In the genomic region with DNA sequence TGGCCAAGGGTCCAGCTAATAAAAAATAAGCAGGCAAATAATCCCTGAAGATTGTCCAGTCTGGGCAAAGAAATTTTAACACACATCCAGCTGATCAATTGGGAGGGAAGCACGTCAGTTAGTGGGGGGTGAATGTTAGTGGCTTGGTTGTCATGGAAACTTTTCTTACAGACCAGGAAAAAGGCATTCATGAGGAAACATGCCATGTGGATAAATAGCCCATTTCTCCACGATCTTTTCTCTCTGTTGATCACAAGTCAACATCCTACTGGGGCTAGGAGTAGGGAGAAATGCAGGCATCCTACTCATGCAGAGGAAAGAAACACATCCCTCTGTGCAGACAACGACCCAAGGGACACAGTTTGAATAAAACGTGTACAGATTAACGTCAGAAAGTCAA, we compare ENCODE assay signal across 22 mouse cellular contexts.
DNase-seq lines count a peak whose midpoint lies in the region; ATAC-seq and TF ChIP-seq lines count a peak whose summit lies in the region.
"Had no signal": no experiment of that assay in that cellular context is flagged by ENCODE, and none has a peak within 500 bp of the region (broad histone marks: within the 10 kb centered on the region; RNA-seq: fewer than 3 reads in every experiment).

No protein-coding gene starts in this region.

- H3K4me2 ChIP-seq in hindbrain, embryonic 11.5 days (replicated peaks; ENCODE audit: low read depth, low read length): no peak overlapping the region
- H3K4me2 ChIP-seq in midbrain, postnatal 0 days (ENCODE audit: low read depth, low read length, poor library complexity, severe bottlenecking): no peak overlapping the region
- H3K4me2 ChIP-seq in midbrain, embryonic 13.5 days (replicated peaks): no peak overlapping the region
- H3K4me2 ChIP-seq in liver, embryonic 12.5 days: no peak overlapping the region
- H3K4me2 ChIP-seq: embryonic facial prominence, embryonic 15.5 days; heart, embryonic 11.5 days; intestine, embryonic 15.5 days had no signal

- ATAC-seq in hindbrain, embryonic 11.5 days (ENCODE audit: low FRiP score): peak; percentile 75
- ATAC-seq in midbrain, postnatal 0 days (ENCODE audit: low FRiP score): no peak
- no peak for ATAC-seq in midbrain, embryonic 13.5 days
- ATAC-seq in monocyte, adult 5-6 weeks (replicated peaks; ENCODE audit: insufficient number of reproducible peaks, low FRiP score, low TSS enrichment, poor library complexity, severe bottlenecking): no peak
- ATAC-seq in liver, embryonic 12.5 days: no peak
- ATAC-seq: intestine, embryonic 15.5 days; Patski had no signal

- no peaks in the 10 kb centered on the region for H3K9me3 ChIP-seq in hindbrain, embryonic 11.5 days (ENCODE audit: control insufficient read depth, low read length)
- H3K9me3 ChIP-seq in hindbrain, embryonic 10.5 days: no peaks in the 10 kb centered on the region
- H3K9me3 ChIP-seq in midbrain, postnatal 0 days (ENCODE audit: low read length): no peaks in the 10 kb centered on the region
- H3K9me3 ChIP-seq in midbrain, embryonic 13.5 days: no peaks in the 10 kb centered on the region
- H3K9me3 ChIP-seq in liver, embryonic 12.5 days (replicated peaks): no peaks in the 10 kb centered on the region
- H3K9me3 ChIP-seq: embryonic facial prominence, embryonic 15.5 days; intestine, embryonic 15.5 days; limb, embryonic 10.5 days had no signal

- H3K27me3 ChIP-seq in hindbrain, embryonic 11.5 days (ENCODE audit: control insufficient read depth, insufficient read depth, low read length): no peaks in the 10 kb centered on the region
- H3K27me3 ChIP-seq in hindbrain, embryonic 10.5 days (ENCODE audit: insufficient read depth, poor library complexity, severe bottlenecking): no peaks in the 10 kb centered on the region
- H3K27me3 ChIP-seq in midbrain, postnatal 0 days (ENCODE audit: insufficient read depth, low read length): no peaks in the 10 kb centered on the region
- H3K27me3 ChIP-seq in midbrain, embryonic 13.5 days: no peaks in the 10 kb centered on the region
- H3K27me3 ChIP-seq in liver, embryonic 12.5 days (replicated peaks): no peaks in the 10 kb centered on the region
- H3K27me3 ChIP-seq: embryonic facial prominence, embryonic 15.5 days; intestine, embryonic 15.5 days; Patski had no signal

- no peak overlapping the region for H3K9ac ChIP-seq in hindbrain, embryonic 11.5 days (ENCODE audit: low read depth, low read length)
- H3K9ac ChIP-seq in midbrain, postnatal 0 days (replicated peaks; ENCODE audit: low read length, poor library complexity, severe bottlenecking): no peak overlapping the region
- H3K9ac ChIP-seq in midbrain, embryonic 13.5 days (replicated peaks): no peak overlapping the region
- H3K9ac ChIP-seq in liver, embryonic 12.5 days: no peak overlapping the region
- H3K9ac ChIP-seq: embryonic facial prominence, embryonic 15.5 days; intestine, embryonic 15.5 days had no signal

- no peaks in the 10 kb centered on the region for H3K36me3 ChIP-seq in hindbrain, embryonic 11.5 days (ENCODE audit: control insufficient read depth, insufficient read depth, low read length)
- H3K36me3 ChIP-seq in hindbrain, embryonic 10.5 days: no peaks in the 10 kb centered on the region
- no peaks in the 10 kb centered on the region for H3K36me3 ChIP-seq in midbrain, postnatal 0 days (ENCODE audit: insufficient read depth, low read length)
- no peaks in the 10 kb centered on the region for H3K36me3 ChIP-seq in midbrain, embryonic 13.5 days
- no peaks in the 10 kb centered on the region for H3K36me3 ChIP-seq in liver, embryonic 12.5 days
- H3K36me3 ChIP-seq: embryonic facial prominence, embryonic 15.5 days; G1E; intestine, embryonic 15.5 days; limb, embryonic 10.5 days had no signal

- WGBS in hindbrain, embryonic 11.5 days: 32% methylated on average over 5 of the region's 5 CpGs
- 38% methylated on average over 5 of the region's 5 CpGs for WGBS in hindbrain, embryonic 10.5 days
- 10% methylated on average over 5 of the region's 5 CpGs for WGBS in midbrain, postnatal 0 days
- 13% methylated on average over 5 of the region's 5 CpGs for WGBS in midbrain, embryonic 13.5 days
- 37% methylated on average over 5 of the region's 5 CpGs for WGBS in liver, embryonic 12.5 days (ENCODE audit: insufficient replicate concordance)

- DNase-seq in hindbrain, embryonic 11.5 days (ENCODE audit: low spot score): peak; percentile 33
- DNase-seq in hindbrain, embryonic 10.5 days (ENCODE audit: low spot score): no peak
- DNase-seq in midbrain, postnatal 0 days (ENCODE audit: low spot score): peak; percentile 59
- peak; percentile 43 for DNase-seq in embryo, embryonic 10.5 days (ENCODE audit: low spot score)
- DNase-seq: B cell, adult 2 months; cerebellum, adult 18-20 months; cerebellum, postnatal 14 days; gastrocnemius, adult 2 months; kidney, adult 8-10 months; kidney, postnatal 14 days; liver; lung, postnatal 4 days; thymus, postnatal 14 days had no signal

- H3K4me1 ChIP-seq in hindbrain, embryonic 11.5 days (replicated peaks; ENCODE audit: control insufficient read depth, insufficient read depth, low read length): no peaks in the 10 kb centered on the region
- peaks cover 9% of the 10 kb centered on the region for H3K4me1 ChIP-seq in hindbrain, embryonic 10.5 days (replicated peaks)
- H3K4me1 ChIP-seq in midbrain, postnatal 0 days (ENCODE audit: insufficient read depth, low read length): no peaks in the 10 kb centered on the region
- peaks cover 5% of the 10 kb centered on the region for H3K4me1 ChIP-seq in midbrain, embryonic 13.5 days (replicated peaks)
- H3K4me1 ChIP-seq in liver, embryonic 12.5 days: no peaks in the 10 kb centered on the region
- H3K4me1 ChIP-seq: embryonic facial prominence, embryonic 15.5 days; intestine, embryonic 15.5 days; limb, embryonic 10.5 days had no signal

- H3K4me3 ChIP-seq in hindbrain, embryonic 11.5 days (ENCODE audit: low read depth, low read length): no peak overlapping the region
- no peak overlapping the region for H3K4me3 ChIP-seq in hindbrain, embryonic 10.5 days
- no peak overlapping the region for H3K4me3 ChIP-seq in midbrain, postnatal 0 days (ENCODE audit: low read depth, low read length)
- H3K4me3 ChIP-seq in midbrain, embryonic 13.5 days (replicated peaks): no peak overlapping the region
- no peak overlapping the region for H3K4me3 ChIP-seq in liver, embryonic 12.5 days
- H3K4me3 ChIP-seq: embryonic facial prominence, embryonic 15.5 days; gastrocnemius, adult 2 months; intestine, embryonic 15.5 days; limb, embryonic 10.5 days had no signal

- no peak for TF ChIP-seq CTCF in midbrain, postnatal 0 days (IDR thresholded peaks at IDR 0.05)

- H3K27ac ChIP-seq in hindbrain, embryonic 11.5 days (ENCODE audit: low read depth, low read length): no peak overlapping the region
- H3K27ac ChIP-seq in hindbrain, embryonic 10.5 days: no peak overlapping the region
- no peak overlapping the region for H3K27ac ChIP-seq in midbrain, postnatal 0 days (ENCODE audit: low read depth, low read length)
- H3K27ac ChIP-seq in midbrain, embryonic 13.5 days: no peak overlapping the region
- H3K27ac ChIP-seq in liver, embryonic 12.5 days: no peak overlapping the region
- H3K27ac ChIP-seq: embryonic facial prominence, embryonic 15.5 days; gastrocnemius, adult 2 months; intestine, embryonic 15.5 days; limb, embryonic 10.5 days had no signal
